Mouse (Mus musculus): ENCODE results near the gene Exoc7.
"Not testable (repeated sequence)": the region's sequence is repeated elsewhere in the genome, so short reads cannot be mapped to it uniquely, and the experiment has no call there.

Gene Exoc7

DNA sequence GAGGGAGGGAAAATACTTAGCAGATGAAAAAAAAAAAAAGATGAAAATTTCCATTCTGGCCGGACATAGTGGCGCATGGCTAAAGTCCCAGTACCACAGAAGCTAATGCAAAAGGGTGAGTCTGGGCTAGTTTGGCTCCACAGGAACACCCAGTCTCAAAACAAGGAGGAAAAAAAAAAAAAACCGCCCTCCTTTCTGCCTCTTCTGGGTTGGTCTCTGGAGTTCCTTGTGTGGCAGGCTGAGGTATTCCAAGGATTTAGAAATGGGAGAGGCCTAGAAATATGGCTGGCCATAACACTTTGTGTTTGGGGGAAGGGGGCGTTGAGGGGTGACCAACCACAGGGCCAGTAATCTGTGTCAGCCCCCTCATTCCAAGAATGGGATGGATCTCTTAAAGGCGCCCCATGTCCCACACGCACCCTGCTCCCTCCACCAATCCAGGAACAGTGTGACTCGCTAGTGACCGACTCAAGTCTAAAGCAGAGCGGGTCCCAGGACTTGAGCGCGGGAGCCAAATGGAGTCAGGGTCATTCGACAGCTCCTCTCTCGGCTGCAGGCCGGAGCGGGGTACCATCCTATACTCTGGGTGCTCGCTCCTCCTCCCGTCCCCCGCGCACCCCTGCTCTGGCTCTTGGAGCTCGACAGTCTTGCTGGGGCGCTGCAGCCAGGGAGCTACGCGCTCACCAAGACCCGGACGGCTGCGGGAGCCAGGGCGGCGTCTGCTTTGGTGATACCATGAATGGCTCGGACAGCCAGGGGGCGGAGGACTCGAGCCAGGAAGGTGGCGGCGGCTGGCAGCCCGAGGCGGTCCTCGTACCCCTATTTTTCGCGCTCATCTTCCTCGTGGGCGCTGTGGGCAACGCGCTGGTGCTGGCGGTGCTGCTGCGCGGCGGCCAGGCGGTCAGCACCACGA lies 26.0 kb downstream of the Exoc7 start, which contains the start of gene Galr2:
TSS of gene Galr2 (plus strand) at position 189 of the 913 bp plus-strand sequence.
- peak in 1 of 2 experiments; percentile 19 for DNase-seq (ENCODE audit: low spot score in 2 of 2)

DNA sequence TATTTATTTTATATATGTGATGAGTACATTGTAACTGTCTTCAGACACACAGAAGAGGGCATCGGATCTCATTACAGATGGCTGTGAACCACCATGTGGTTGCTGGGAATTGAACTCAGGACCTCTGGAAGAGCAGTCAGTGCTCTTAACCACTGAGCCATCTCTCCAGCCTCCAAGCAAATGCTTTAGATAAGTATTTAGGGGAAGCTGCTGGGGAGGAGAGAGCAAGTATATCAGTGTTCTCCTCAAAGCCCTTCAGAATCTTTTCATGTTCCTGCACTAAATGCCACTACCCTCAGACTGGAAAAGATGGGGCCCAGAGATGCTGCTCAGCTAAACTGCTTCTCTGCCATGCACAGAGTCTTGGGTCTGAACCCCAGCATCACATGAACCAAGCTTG lies 29.8 kb downstream of the Exoc7 start:
- DNase-seq (ENCODE audit: low spot score in 2 of 2) = not testable (repeated sequence)

DNA sequence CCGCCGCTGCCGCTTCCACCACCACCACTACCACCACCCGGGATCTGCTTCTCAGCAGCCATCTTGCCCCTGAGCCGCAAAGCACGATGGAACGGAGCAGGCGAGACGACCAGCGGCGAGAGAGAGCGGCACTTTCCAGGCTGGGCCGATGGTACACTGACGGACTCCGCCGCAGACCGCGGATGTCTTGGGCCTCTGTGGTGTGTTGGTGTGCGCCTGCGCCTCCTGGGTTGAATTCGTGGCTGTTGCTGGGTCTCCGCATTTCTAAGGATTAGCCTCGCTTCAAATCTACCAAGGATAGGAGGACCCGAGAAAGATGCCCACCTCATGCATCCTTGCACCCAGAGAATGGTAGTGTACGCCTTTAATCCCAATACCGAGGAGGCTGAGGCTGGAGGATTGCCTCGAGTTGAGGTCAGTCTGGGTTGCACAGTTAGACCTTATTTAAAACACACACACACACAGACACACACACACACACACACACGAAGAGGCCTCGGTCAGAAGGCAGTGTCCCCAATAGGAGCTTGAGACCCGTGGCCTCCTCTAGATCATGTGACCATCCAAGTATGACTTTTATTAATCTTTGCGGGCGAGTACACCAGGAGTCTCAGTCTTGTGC lies 32.9 kb downstream of the Exoc7 start, which contains the start of gene Srp68:
TSS of gene Srp68 (minus strand) at position 173 of the 622 bp plus-strand sequence.
- peak; percentile 90 to 95 for DNase-seq (ENCODE audit: low spot score in 2 of 2)

DNA sequence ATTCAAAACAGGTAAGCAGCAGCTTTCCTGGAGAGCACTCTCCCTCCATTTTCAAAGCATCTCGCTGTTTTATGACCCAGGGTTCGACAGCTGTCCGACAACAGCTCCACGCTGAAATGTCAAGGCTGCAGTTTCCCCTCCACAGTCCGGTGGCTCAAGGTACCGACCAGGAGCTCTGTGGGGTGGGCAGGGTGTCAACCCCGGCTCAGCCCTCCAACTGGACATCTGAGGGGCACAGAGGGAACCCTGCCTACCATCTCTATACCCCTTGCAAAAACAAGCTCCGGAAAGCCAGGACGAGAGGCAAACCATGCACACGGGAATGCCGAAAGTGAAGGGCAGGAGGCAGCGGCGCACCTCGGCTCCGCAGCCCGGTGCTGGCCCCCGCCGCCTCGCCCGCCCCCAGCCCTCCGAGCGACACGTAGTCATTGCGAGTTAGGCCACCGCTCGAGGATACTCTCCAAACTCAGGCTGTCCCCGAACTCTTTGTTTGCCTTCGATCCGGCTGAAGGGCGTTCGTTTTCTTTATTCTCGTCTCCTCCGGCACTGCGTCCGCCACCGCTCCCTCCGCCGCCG lies 33.5 kb downstream of the Exoc7 start:
- no peak for DNase-seq (ENCODE audit: low spot score in 2 of 2)

GRCm38 (mm10) chr11:116272589-116273468 lies 34.2 kb downstream of the Exoc7 start:
- DNase-seq (ENCODE audit: low spot score in 2 of 2) = peak in 1 of 2 experiments; percentile 12

GRCm38 (mm10) chr11:116269560-116269959 lies 37.5 kb downstream of the Exoc7 start:
- no peak for DNase-seq (ENCODE audit: low spot score in 2 of 2)

GRCm38 (mm10) chr11:116268313-116268712 lies 38.7 kb downstream of the Exoc7 start:
- no peak for DNase-seq (ENCODE audit: low spot score in 2 of 2)

DNA sequence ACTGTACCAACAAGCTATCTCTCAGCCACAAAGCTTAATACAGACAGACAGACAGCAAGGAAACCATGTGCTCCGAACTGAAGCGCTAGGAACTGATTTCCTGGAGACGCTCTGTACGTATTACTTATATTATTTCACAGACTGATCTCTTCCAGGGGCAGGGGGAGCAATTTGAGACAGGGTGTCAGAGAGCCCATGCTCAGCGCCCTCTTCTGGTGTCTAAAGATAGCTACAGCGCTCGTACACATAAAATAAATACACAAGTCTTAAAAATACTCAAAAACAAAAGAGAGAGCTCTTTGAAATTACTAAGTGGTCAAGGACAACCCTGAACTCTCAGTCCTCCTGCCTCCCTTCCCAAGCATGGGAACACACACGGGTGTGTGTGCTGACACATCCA lies 39.4 kb downstream of the Exoc7 start:
- DNase-seq (ENCODE audit: low spot score in 2 of 2) = peak in 1 of 2 experiments; percentile 11

- no peak for DNase-seq (ENCODE audit: low spot score in 2 of 2)
These were observed 41.2 kb downstream of the Exoc7 start for GRCm38 (mm10) chr11:116265850-116266249.

GRCm38 (mm10) chr11:116265352-116265751 lies 41.7 kb downstream of the Exoc7 start:
- peak in 1 of 2 experiments; percentile 35 for DNase-seq (ENCODE audit: low spot score in 2 of 2)

GRCm38 (mm10) chr11:116260259-116260658 lies 46.8 kb downstream of the Exoc7 start:
- DNase-seq (ENCODE audit: low spot score in 2 of 2) = peak in 1 of 2 experiments; percentile 10

GRCm38 (mm10) chr11:116259461-116259860 lies 47.6 kb downstream of the Exoc7 start:
- peak in 1 of 2 experiments; percentile 10 for DNase-seq (ENCODE audit: low spot score in 2 of 2)

GRCm38 (mm10) chr11:116255982-116256675 lies 50.9 kb downstream of the Exoc7 start:
- no peak for DNase-seq (ENCODE audit: low spot score in 2 of 2)

- DNase-seq (ENCODE audit: low spot score in 2 of 2) = peak in 1 of 2 experiments; percentile 12
These were observed 51.7 kb downstream of the Exoc7 start for GRCm38 (mm10) chr11:116255090-116255981.

DNA sequence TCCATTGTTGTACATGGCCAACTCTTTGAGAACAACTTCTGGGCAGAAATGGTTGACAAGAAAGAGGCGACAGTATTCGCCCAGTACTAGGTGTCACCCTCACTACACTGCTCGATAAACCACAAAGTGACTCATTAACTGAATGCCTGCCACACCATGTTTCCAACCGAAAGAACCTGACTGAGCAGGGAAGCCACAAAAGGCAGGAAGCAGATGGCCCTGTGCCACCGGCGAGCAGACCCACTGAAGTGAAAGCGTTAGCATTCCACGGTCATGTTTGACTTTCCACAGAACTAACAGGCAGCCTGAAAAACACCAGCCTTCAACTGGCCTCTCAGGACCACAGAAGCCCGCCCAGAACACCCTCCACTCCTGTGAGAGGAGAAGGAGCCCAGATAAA lies 52.4 kb downstream of the Exoc7 start:
- DNase-seq (ENCODE audit: low spot score in 2 of 2) = peak in 1 of 2 experiments; percentile 12

DNA sequence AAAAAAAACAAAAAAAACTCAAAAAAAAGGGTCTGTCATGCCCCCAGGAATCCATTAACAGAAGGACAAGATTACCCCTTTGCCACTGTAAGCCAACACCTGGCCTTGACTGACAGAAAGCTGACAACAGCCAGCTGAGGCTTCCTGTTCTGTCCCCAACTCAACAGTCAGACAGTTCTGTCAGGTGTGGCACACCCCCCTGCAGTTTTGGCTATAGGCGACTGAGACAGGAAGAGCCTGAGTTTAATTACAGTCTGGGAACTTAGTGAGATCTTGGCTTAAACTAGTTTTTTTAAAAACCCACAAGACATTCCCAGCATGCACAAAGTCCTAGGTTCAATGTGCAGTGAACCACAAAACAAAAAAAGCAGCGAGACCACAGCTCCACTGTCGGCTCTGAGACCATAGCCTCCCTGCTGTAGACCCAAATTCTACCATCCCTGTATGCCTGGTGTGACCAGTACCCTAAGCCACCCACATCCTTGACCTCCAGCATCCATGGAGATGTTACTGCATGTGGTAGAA lies 53.9 kb downstream of the Exoc7 start:
- no peak for DNase-seq (ENCODE audit: low spot score in 2 of 2)

- no peak for DNase-seq (ENCODE audit: low spot score in 2 of 2)
These were observed 56.1 kb downstream of the Exoc7 start for GRCm38 (mm10) chr11:116250898-116251297.

- DNase-seq (ENCODE audit: low spot score in 2 of 2) = peak in 1 of 2 experiments; percentile 10
These were observed 59.4 kb downstream of the Exoc7 start for GRCm38 (mm10) chr11:116247502-116248222.

DNA sequence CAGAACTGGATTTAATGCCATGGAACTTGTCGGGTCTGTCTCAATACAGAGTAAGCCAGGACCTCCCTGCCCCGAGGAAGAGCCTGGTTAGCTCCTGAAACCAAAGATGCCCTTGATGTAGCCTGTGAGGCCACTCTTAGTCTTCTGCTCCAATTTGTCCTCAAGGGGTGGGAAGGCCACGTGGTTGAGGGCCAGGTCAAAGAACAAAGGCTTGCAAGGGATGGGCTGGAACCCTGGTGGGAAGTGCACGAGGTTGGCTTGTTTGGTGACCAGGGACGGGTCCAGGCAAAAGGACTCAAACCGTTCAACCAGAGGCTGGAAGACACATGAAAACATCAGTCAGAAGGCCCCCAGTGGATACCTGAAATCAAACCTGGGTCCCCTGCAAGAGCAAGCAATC lies 61.4 kb downstream of the Exoc7 start:
- DNase-seq (ENCODE audit: low spot score in 2 of 2) = no peak
